Mouse (Mus musculus): ENCODE measurements around the gene Nfatc3. TPM values are rescaled to one million over a fixed set of nuclear protein-coding genes. Genes with fewer than 3 reads are reported as not detected.

The Nfatc3 gene
- total RNA-seq, 1 experiment = 19.6 TPM

DNA sequence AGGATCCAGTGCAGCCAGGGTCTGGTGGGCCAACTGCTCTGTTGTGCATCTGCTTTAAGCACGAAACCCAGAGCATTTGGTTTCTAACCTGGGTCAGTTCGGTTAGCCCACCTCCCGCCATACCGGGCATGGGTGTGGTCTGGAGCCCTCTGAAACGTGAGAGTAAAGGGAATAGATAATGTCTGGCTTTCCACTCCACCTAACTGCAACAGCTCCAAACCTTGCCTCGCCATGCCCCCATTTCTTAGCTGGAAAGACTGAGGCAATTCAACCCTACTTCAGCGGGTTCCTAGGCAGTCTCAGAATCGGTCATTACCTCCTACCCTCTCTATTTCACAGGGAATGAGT lies 92.0 kb downstream of the Nfatc3 start:
- no peak for DNase-seq (ENCODE audit: low read depth, low spot score)
- H3K4me1 ChIP-seq (ENCODE audit: control insufficient read depth in 2 of 2, insufficient read depth in 2 of 2, low read length in 2 of 2, poor library complexity in 1 of 2) = peaks cover 0 to 3% of the 10 kb centered on the region in 2 experiments; a peak in 1 of 4 replicates
- H3K9me3 ChIP-seq (ENCODE audit: control insufficient read depth, insufficient read depth, low read depth, low read length) = no peaks in the 10 kb centered on the region
- peak overlapping the region; percentile 70 to 75 for H3K4me3 ChIP-seq (ENCODE audit: insufficient read depth in 1 of 2, low read depth in 1 of 2, low read length in 2 of 2, poor library complexity in 1 of 2, severe bottlenecking in 1 of 2)
- H3K9ac ChIP-seq (ENCODE audit: insufficient read depth, low read depth, low read length, poor library complexity, severe bottlenecking) = peak overlapping the region; percentile 68
- no peak overlapping the region for H3K27ac ChIP-seq (ENCODE audit: insufficient read depth, low read depth, low read length, poor library complexity, severe bottlenecking)
- TF ChIP-seq HCFC1 (IDR thresholded peaks at IDR 0.05; ENCODE audit: borderline replicate concordance, insufficient read depth, low read length) = no peak
- no peak for TF ChIP-seq ZNF384 (IDR thresholded peaks at IDR 0.05; ENCODE audit: low read depth, low read length)
- peaks cover 2% of the 10 kb centered on the region; the same call in 1 of the 2 replicates for H3K36me3 ChIP-seq (ENCODE audit: control insufficient read depth, insufficient read depth, low read length, poor library complexity, severe bottlenecking)
- in situ Hi-C loops (cut with MboI; ENCODE audit: low sequenced_read_pairs in 2 of 2, unreplicated experiment in 2 of 2) = no loop called here

DNA sequence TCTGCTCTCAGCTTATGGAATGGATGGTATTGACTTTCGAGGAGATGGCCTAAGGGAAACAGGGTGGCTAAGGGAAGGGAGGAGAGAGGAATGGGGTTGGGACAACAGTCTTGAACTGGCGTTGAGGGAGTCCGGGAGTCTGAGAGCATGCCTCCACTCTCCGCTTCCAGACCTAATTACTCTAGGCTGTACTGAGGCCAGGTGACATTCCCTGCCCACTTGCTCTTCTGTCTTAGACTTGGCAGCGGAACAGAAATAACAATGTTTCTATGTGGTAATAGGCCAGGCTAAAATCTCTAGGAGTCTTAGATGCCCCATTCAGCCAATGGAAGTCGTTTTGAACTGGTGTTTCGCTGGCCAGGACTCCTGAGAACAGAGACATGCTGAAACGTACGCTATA lies 92.4 kb downstream of the Nfatc3 start:
- Histone ChIP-seq H3K27ac (ENCODE audit: insufficient read depth, low read depth, low read length, poor library complexity, severe bottlenecking) (no peak overlapping the region), H3K9me3 (ENCODE audit: control insufficient read depth, insufficient read depth, low read depth, low read length) (no peaks in the 10 kb centered on the region), H3K36me3 (ENCODE audit: control insufficient read depth, insufficient read depth, low read length, poor library complexity, severe bottlenecking) (peaks cover 2% of the 10 kb centered on the region; the same call in 1 of the 2 replicates), H3K9ac (ENCODE audit: insufficient read depth, low read depth, low read length, poor library complexity, severe bottlenecking) (peak overlapping the region; percentile 68), H3K4me1 (ENCODE audit: control insufficient read depth in 2 of 2, insufficient read depth in 2 of 2, low read length in 2 of 2, poor library complexity in 1 of 2) (peaks cover 0 to 3% of the 10 kb centered on the region in 2 experiments; a peak in 1 of 4 replicates), H3K4me3 (ENCODE audit: insufficient read depth in 1 of 2, low read depth in 1 of 2, low read length in 2 of 2, poor library complexity in 1 of 2, severe bottlenecking in 1 of 2) (peak overlapping the region; percentile 70 to 75)
- no peak for DNase-seq (ENCODE audit: low read depth, low spot score)
- in situ Hi-C loops (cut with MboI; ENCODE audit: low sequenced_read_pairs in 2 of 2, unreplicated experiment in 2 of 2) = no loop called here
- no peak for TF ChIP-seq HCFC1 (IDR thresholded peaks at IDR 0.05; ENCODE audit: borderline replicate concordance, insufficient read depth, low read length)
- no peak for TF ChIP-seq MAFK (IDR thresholded peaks at IDR 0.05; ENCODE audit: insufficient read depth, low read depth, low read length)
- TF ChIP-seq ZC3H11A (IDR thresholded peaks at IDR 0.05; ENCODE audit: borderline replicate concordance, low read depth, low read length) = no peak
- no peak for TF ChIP-seq ZNF384 (IDR thresholded peaks at IDR 0.05; ENCODE audit: low read depth, low read length)
- TF ChIP-seq CHD2 (IDR thresholded peaks at IDR 0.05; ENCODE audit: low read depth, low read length) = no peak

DNA sequence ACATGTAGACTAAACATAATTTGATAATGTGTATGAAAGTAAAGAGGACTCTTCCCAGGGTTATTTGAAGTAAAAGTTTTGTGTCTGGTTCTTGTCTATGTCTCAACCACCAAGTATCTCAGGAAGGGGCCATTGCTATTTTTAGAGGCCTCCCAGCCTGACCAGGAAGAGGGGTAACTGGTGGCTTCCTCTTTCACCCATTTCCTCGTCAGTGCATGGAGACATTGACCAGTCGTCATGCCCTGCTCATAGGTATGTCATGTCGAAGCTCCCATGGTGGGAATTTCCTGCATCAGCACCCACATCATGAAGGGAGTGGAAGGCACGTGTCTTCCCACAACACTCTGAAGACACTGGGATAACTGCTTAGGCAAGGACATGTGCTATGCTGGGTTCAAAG lies 94.2 kb downstream of the Nfatc3 start:
- Histone ChIP-seq H3K9me3 (ENCODE audit: control insufficient read depth, insufficient read depth, low read depth, low read length) (no peaks in the 10 kb centered on the region), H3K4me1 (ENCODE audit: control insufficient read depth in 2 of 2, insufficient read depth in 2 of 2, low read length in 2 of 2, poor library complexity in 1 of 2) (peaks cover 0 to 3% of the 10 kb centered on the region in 2 experiments; a peak in 1 of 4 replicates), H3K4me3 (ENCODE audit: insufficient read depth in 1 of 2, low read depth in 1 of 2, low read length in 2 of 2, poor library complexity in 1 of 2, severe bottlenecking in 1 of 2) (no peak overlapping the region), H3K36me3 (ENCODE audit: control insufficient read depth, insufficient read depth, low read length, poor library complexity, severe bottlenecking) (peaks cover 2% of the 10 kb centered on the region; the same call in 1 of the 2 replicates), H3K27ac (ENCODE audit: insufficient read depth, low read depth, low read length, poor library complexity, severe bottlenecking) (no peak overlapping the region), H3K9ac (ENCODE audit: insufficient read depth, low read depth, low read length, poor library complexity, severe bottlenecking) (no peak overlapping the region)
- DNase-seq (ENCODE audit: low read depth, low spot score) = no peak
- TF ChIP-seq MAFK (IDR thresholded peaks at IDR 0.05; ENCODE audit: insufficient read depth, low read depth, low read length) (no peak), ZC3H11A (IDR thresholded peaks at IDR 0.05; ENCODE audit: borderline replicate concordance, low read depth, low read length) (no peak), ZNF384 (IDR thresholded peaks at IDR 0.05; ENCODE audit: low read depth, low read length) (no peak), HCFC1 (IDR thresholded peaks at IDR 0.05; ENCODE audit: borderline replicate concordance, insufficient read depth, low read length) (no peak), CHD2 (IDR thresholded peaks at IDR 0.05; ENCODE audit: low read depth, low read length) (no peak)
- in situ Hi-C loops (cut with MboI; ENCODE audit: low sequenced_read_pairs in 2 of 2, unreplicated experiment in 2 of 2) = no loop called here

DNA sequence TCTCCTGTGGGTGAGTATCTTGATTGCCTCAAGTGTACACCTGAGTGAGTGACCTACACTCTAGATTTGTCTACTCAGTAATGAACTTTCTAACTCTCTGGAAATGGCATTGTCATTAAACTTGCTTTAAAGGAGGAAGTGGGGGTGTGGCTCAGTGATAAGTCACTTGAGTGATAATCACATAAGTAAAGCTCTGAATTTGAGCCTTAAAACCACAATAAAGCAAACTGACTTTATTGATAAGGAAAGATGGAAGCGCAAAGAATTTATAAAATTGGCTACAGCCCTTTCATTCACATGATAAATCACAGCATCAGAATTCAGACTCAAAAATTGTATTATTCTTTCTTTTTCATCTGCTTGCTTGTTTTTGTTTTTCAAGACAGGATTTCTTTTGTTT lies 98.8 kb downstream of the Nfatc3 start:
- no peak overlapping the region for H3K27ac ChIP-seq (ENCODE audit: insufficient read depth, low read depth, low read length, poor library complexity, severe bottlenecking)
- in situ Hi-C loops (cut with MboI; ENCODE audit: low sequenced_read_pairs in 2 of 2, unreplicated experiment in 2 of 2) = no loop called here
- no peak for DNase-seq (ENCODE audit: low read depth, low spot score)
- H3K9me3 ChIP-seq (ENCODE audit: control insufficient read depth, insufficient read depth, low read depth, low read length) = no peaks in the 10 kb centered on the region
- H3K36me3 ChIP-seq (ENCODE audit: control insufficient read depth, insufficient read depth, low read length, poor library complexity, severe bottlenecking) = peaks cover 10% of the 10 kb centered on the region; the same call in 1 of the 2 replicates
- TF ChIP-seq HCFC1 (IDR thresholded peaks at IDR 0.05; ENCODE audit: borderline replicate concordance, insufficient read depth, low read length) (no peak), MAFK (IDR thresholded peaks at IDR 0.05; ENCODE audit: insufficient read depth, low read depth, low read length) (no peak), ZNF384 (IDR thresholded peaks at IDR 0.05; ENCODE audit: low read depth, low read length) (no peak), ZC3H11A (IDR thresholded peaks at IDR 0.05; ENCODE audit: borderline replicate concordance, low read depth, low read length) (no peak), CHD2 (IDR thresholded peaks at IDR 0.05; ENCODE audit: low read depth, low read length) (no peak)
- H3K9ac ChIP-seq (ENCODE audit: insufficient read depth, low read depth, low read length, poor library complexity, severe bottlenecking) = no peak overlapping the region
- H3K4me1 ChIP-seq (ENCODE audit: control insufficient read depth in 2 of 2, insufficient read depth in 2 of 2, low read length in 2 of 2, poor library complexity in 1 of 2) = peaks cover 0 to 18% of the 10 kb centered on the region in 2 experiments; a peak in 3 of 4 replicates
- H3K4me3 ChIP-seq (ENCODE audit: insufficient read depth in 1 of 2, low read depth in 1 of 2, low read length in 2 of 2, poor library complexity in 1 of 2, severe bottlenecking in 1 of 2) = no peak overlapping the region

DNA sequence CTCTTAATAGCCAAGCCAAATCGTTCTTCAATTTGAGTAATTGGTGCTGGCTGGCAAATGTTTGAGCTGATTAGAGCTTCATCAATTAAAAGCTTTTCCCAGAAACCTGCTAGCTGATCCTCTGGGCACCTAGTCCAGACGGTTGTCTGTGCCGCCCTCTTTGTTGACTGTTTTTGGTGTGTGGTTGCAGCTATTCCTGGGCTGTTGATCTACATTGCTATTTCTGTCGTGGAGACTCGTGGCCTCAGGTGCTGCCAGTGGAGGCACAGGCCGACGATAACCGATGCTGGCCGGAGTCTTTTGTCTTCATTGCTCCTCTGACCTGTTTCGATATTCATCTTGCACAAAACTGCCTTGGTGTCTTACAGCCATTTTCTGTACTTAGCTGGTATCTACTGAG lies 99.7 kb downstream of the Nfatc3 start:
- Histone ChIP-seq H3K4me1 (ENCODE audit: control insufficient read depth in 2 of 2, insufficient read depth in 2 of 2, low read length in 2 of 2, poor library complexity in 1 of 2) (peaks cover 0 to 18% of the 10 kb centered on the region in 2 experiments; a peak in 3 of 4 replicates), H3K9ac (ENCODE audit: insufficient read depth, low read depth, low read length, poor library complexity, severe bottlenecking) (no peak overlapping the region), H3K27ac (ENCODE audit: insufficient read depth, low read depth, low read length, poor library complexity, severe bottlenecking) (no peak overlapping the region), H3K36me3 (ENCODE audit: control insufficient read depth, insufficient read depth, low read length, poor library complexity, severe bottlenecking) (peaks cover 19% of the 10 kb centered on the region), H3K9me3 (ENCODE audit: control insufficient read depth, insufficient read depth, low read depth, low read length) (no peaks in the 10 kb centered on the region), H3K4me3 (ENCODE audit: insufficient read depth in 1 of 2, low read depth in 1 of 2, low read length in 2 of 2, poor library complexity in 1 of 2, severe bottlenecking in 1 of 2) (no peak overlapping the region)
- no peak for DNase-seq (ENCODE audit: low read depth, low spot score)
- TF ChIP-seq MAFK (IDR thresholded peaks at IDR 0.05; ENCODE audit: insufficient read depth, low read depth, low read length) (no peak), HCFC1 (IDR thresholded peaks at IDR 0.05; ENCODE audit: borderline replicate concordance, insufficient read depth, low read length) (no peak), ZC3H11A (IDR thresholded peaks at IDR 0.05; ENCODE audit: borderline replicate concordance, low read depth, low read length) (no peak), CHD2 (IDR thresholded peaks at IDR 0.05; ENCODE audit: low read depth, low read length) (no peak), ZNF384 (IDR thresholded peaks at IDR 0.05; ENCODE audit: low read depth, low read length) (no peak)
- in situ Hi-C loops (cut with MboI; ENCODE audit: low sequenced_read_pairs in 2 of 2, unreplicated experiment in 2 of 2) = no loop called here
